Mouse (Mus musculus): ENCODE measurements around the gene Slc25a26. TPM values are rescaled to one million over a fixed set of nuclear protein-coding genes. Genes with fewer than 3 reads are reported as not detected.

Gene Slc25a26
- 5.4 and 5.8 TPM in 2 replicates for polyA plus RNA-seq (2015; fragmentation: Nextera tagmentation; extraction: Ambion mirVana)

DNA sequence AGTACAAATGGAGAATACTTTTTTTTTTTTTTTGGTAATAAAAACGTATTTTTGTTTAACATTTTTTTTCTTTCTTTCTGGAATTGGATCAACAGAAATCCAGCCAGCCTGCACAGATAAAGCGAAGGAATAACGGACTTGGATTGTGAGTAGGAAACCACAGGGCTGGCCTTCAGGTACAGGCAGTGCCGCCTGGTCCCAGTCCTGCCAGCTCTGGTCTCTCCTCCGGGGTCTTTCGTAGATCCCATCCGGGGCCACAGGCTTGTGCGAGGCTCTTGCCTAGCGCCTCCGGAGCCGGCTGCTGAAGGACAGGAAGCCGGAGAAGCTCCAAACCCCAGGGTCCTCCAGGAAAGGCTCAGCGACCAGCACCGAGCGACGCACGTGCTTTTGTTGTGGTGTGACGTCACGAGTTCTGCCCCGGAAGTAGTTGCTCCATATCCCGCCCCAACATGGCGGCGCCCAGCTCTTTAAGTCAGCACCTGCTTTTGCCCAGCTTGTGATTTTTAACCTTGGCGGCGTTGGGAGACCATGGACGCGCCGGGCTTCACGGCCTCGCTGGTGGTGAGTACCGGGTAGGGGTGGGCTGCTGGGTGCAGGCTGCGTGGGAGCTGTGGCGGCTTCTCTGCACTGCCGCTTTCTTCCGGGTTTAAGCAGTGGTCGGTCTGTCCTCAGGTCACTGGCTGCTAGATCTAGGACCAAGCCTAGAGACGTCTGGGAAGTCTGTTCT, at the start of gene Slc25a26:
Gene Slc25a26 (plus strand): TSS at position 435 of the 727 bp plus-strand sequence.
- ATAC-seq (ENCODE audit: low FRiP score, low TSS enrichment), result peak; percentile 95
- Histone ChIP-seq H3K36me3 (ENCODE audit: control insufficient read depth, insufficient read depth, low read length) (no peaks in the 10 kb centered on the region), H3K27ac (replicated peaks) (0 out of 2 replicates have a peak within 1 kb of the TSS, but pooled peaks have one; percentile 36), H3K4me1 (replicated peaks; ENCODE audit: control insufficient read depth, insufficient read depth) (peaks cover 2% of the 10 kb centered on the region; the same call in 1 of the 2 replicates), H3K4me3 (ENCODE audit: low read depth, low read length) (peak within 1 kb of the TSS; percentile 72), H3K9me3 (ENCODE audit: control insufficient read depth, low read length) (no peaks in the 10 kb centered on the region), H3K4me2 (replicated peaks; ENCODE audit: low read depth) (peak within 1 kb of the TSS; percentile 82), H3K27me3 (ENCODE audit: control insufficient read depth, insufficient read depth, low read length) (no peaks in the 10 kb centered on the region), H3K9ac (ENCODE audit: low read length) (peak within 1 kb of the TSS; percentile 62)
- DNase-seq (ENCODE audit: low spot score), result peak; percentile 89
- WGBS, result 1% methylated on average over 37 of the region's 37 CpGs
- TF ChIP-seq EP300 (optimal IDR thresholded peaks at IDR 0.05) (no peak), CTCF (IDR thresholded peaks at IDR 0.05; ENCODE audit: low read depth) (no peak)

DNA sequence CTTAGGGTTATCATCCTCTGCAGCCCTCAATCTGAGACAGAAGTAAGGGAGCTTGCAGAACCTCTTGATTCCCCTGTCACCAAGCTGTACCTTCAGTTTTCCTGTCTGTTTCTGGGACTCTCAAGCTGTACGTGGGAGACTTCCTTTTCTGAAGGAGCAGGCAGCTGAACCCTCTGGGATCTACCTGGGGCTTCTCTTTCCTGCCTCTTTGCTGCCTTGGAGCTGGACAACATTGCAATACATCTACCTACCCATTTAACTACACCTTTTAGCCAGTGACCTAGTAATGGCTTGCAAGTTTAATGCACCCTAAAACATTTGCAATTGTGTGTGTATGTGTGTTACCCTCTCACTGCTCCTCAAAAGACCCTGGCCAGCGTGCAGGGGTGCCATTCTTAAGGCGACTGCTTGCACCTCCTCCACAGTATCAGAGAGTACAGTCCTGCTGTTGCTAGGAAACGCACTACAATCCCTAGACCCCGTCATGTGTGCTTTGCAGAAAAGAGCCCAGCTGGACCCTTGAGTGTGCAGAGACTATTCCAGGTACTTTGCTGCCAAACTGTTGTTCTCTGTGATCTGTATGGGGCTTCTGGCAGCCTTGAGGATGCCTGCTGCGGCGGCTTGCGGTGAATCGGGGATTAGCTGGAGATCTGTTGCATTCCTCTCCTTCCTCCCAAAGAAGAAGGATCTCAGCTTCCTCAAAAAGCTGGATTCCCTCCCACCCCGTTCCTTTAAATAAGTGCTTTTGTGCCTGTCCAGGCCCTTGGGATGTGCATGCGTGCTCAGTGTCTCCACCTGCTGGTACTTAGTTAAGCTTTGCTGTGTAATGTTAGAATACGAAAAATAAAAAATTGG, 35.9 kb upstream of the Slc25a26 start:
- H3K27ac ChIP-seq (replicated peaks), result no peak overlapping the region
- H3K4me3 ChIP-seq (ENCODE audit: low read depth, low read length), result no peak overlapping the region
- no peaks in the 10 kb centered on the region for H3K36me3 ChIP-seq (ENCODE audit: control insufficient read depth, insufficient read depth, low read length)
- DNase-seq (ENCODE audit: low spot score), result peak; percentile 39
- no peaks in the 10 kb centered on the region for H3K27me3 ChIP-seq (ENCODE audit: control insufficient read depth, insufficient read depth, low read length)
- ATAC-seq (ENCODE audit: low FRiP score, low TSS enrichment), result no peak; the same call in 1 of the 2 replicates
- H3K4me1 ChIP-seq (replicated peaks; ENCODE audit: control insufficient read depth, insufficient read depth), result no peaks in the 10 kb centered on the region
- no peak overlapping the region for H3K9ac ChIP-seq (ENCODE audit: low read length)
- 16% methylated on average over 12 of the region's 12 CpGs for WGBS
- no peak overlapping the region for H3K4me2 ChIP-seq (replicated peaks; ENCODE audit: low read depth)
- TF ChIP-seq EP300 (optimal IDR thresholded peaks at IDR 0.05), result no peak
- TF ChIP-seq CTCF (IDR thresholded peaks at IDR 0.05; ENCODE audit: low read depth), result peak; percentile 92
- H3K9me3 ChIP-seq (ENCODE audit: control insufficient read depth, low read length), result no peaks in the 10 kb centered on the region

DNA sequence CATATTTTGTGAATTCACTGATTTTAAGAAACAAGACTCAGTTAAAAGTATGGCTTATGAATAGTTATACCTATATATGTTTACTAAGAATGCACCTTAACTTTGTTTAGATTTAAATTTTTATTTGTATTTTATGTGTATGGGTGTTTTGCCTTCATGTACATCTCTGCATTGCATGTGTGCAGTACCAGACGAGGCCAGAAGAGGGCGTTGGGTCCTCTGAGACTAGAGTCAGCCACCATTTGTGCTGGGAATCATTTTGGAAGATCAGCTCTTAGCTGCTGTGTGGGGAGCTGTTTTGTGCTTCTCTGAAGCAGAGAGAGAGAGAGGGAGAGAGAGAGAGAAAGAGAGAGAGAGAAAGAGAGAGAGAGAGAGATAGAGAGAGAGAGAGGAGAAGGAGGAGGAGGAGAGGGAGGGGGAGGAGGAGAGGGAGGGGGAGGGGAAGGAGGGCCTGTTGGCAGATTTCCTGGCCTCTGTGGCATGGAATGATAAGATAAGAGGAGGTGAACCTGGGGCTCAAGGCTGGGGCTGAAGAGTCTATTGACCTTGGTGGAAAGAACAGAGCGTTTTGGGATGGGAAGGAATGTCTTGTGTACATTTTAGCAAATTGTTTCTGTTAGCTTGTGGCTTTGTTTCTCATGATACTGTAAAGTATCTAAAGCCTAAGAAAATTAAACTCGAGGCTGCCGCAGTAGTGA, 33.5 kb upstream of the Slc25a26 start:
- no peak for TF ChIP-seq EP300 (optimal IDR thresholded peaks at IDR 0.05)
- TF ChIP-seq CTCF (IDR thresholded peaks at IDR 0.05; ENCODE audit: low read depth), result peak; percentile 61
- Histone ChIP-seq H3K27ac (replicated peaks) (no peak overlapping the region), H3K4me1 (replicated peaks; ENCODE audit: control insufficient read depth, insufficient read depth) (no peaks in the 10 kb centered on the region), H3K9me3 (ENCODE audit: control insufficient read depth, low read length) (no peaks in the 10 kb centered on the region), H3K4me2 (replicated peaks; ENCODE audit: low read depth) (no peak overlapping the region), H3K27me3 (ENCODE audit: control insufficient read depth, insufficient read depth, low read length) (no peaks in the 10 kb centered on the region), H3K4me3 (ENCODE audit: low read depth, low read length) (no peak overlapping the region), H3K9ac (ENCODE audit: low read length) (no peak overlapping the region), H3K36me3 (ENCODE audit: control insufficient read depth, insufficient read depth, low read length) (no peaks in the 10 kb centered on the region)
- 28% methylated on average over 5 of the region's 5 CpGs for WGBS
- ATAC-seq (ENCODE audit: low FRiP score, low TSS enrichment), result no peak
- DNase-seq (ENCODE audit: low spot score), result peak; percentile 47

DNA sequence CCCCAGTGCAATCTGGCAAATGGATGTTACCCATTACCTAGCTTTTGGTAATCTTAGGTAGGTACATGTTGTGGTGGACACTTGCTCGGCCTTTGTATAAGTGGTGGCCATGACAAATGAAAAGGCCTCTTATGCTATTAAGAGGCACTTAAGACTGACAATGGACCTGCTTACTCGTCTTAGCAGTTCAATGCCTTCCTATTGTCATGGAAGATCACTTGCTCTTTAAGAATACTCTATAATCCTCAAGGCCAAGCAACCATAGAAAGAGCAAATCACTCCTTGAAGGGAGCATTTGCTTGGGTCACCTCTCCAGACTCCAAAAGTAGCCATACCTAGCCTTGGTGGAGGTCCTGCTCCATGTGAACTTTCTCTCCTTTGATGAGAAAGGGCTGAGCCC, 7.4 kb upstream of the Slc25a26 start:
- DNase-seq (ENCODE audit: low spot score), result no peak
- H3K9me3 ChIP-seq (ENCODE audit: control insufficient read depth, low read length), result no peaks in the 10 kb centered on the region
- TF ChIP-seq EP300 (optimal IDR thresholded peaks at IDR 0.05) (no peak), CTCF (IDR thresholded peaks at IDR 0.05; ENCODE audit: low read depth) (no peak)
- H3K27me3 ChIP-seq (ENCODE audit: control insufficient read depth, insufficient read depth, low read length), result no peaks in the 10 kb centered on the region
- ATAC-seq (ENCODE audit: low FRiP score, low TSS enrichment), result no peak
- WGBS, result 59% methylated on average over 2 of the region's 2 CpGs
- no peak overlapping the region for H3K4me2 ChIP-seq (replicated peaks; ENCODE audit: low read depth)
- H3K36me3 ChIP-seq (ENCODE audit: control insufficient read depth, insufficient read depth, low read length), result no peaks in the 10 kb centered on the region
- no peak overlapping the region for H3K27ac ChIP-seq (replicated peaks)
- no peak overlapping the region for H3K4me3 ChIP-seq (ENCODE audit: low read depth, low read length)
- H3K9ac ChIP-seq (ENCODE audit: low read length), result no peak overlapping the region
- H3K4me1 ChIP-seq (replicated peaks; ENCODE audit: control insufficient read depth, insufficient read depth), result no peaks in the 10 kb centered on the region

DNA sequence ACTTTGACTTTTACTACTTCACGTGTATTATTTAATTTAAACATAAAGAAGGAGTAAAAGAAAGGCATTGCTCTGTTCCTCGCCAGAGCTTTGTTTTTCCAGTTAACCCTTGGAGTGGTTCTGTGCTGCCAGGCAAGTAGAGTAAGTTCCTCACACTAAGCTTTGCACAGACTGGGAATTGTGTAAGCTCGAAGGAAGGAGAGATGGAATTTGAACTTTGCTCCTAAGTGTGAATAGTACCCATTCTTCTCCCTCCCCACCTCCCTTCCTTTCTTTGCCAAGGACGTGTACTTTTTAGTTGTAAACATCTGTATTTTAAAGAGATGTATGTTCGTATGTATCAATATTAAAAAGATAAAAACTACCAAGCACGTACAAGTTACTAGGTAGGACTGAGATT, 3.8 kb downstream of the Slc25a26 start:
- H3K4me2 ChIP-seq (replicated peaks; ENCODE audit: low read depth), result no peak overlapping the region

More for the DNA sequence above, 3.8 kb downstream of the Slc25a26 start:
- 40% methylated on average over 6 of the region's 6 CpGs for WGBS
- DNase-seq (ENCODE audit: low spot score) (no peak), ATAC-seq (ENCODE audit: low FRiP score, low TSS enrichment) (no peak)
- Histone ChIP-seq H3K27ac (replicated peaks) (no peak overlapping the region), H3K27me3 (ENCODE audit: control insufficient read depth, insufficient read depth, low read length) (no peaks in the 10 kb centered on the region), H3K4me1 (replicated peaks; ENCODE audit: control insufficient read depth, insufficient read depth) (peaks cover 2% of the 10 kb centered on the region; the same call in 1 of the 2 replicates), H3K36me3 (ENCODE audit: control insufficient read depth, insufficient read depth, low read length) (no peaks in the 10 kb centered on the region), H3K4me3 (ENCODE audit: low read depth, low read length) (no peak overlapping the region), H3K9ac (ENCODE audit: low read length) (no peak overlapping the region), H3K9me3 (ENCODE audit: control insufficient read depth, low read length) (no peaks in the 10 kb centered on the region)
- TF ChIP-seq EP300 (optimal IDR thresholded peaks at IDR 0.05), result no peak
- TF ChIP-seq CTCF (IDR thresholded peaks at IDR 0.05; ENCODE audit: low read depth), result no peak
